Mouse (Mus musculus): ENCODE results near the gene Slc25a3. TPM values are rescaled to one million over a fixed set of nuclear protein-coding genes. Genes with fewer than 3 reads are reported as not detected.

Gene Slc25a3
- polyA plus RNA-seq, 1 experiment from 2014 or later: 1,178 TPM

DNA sequence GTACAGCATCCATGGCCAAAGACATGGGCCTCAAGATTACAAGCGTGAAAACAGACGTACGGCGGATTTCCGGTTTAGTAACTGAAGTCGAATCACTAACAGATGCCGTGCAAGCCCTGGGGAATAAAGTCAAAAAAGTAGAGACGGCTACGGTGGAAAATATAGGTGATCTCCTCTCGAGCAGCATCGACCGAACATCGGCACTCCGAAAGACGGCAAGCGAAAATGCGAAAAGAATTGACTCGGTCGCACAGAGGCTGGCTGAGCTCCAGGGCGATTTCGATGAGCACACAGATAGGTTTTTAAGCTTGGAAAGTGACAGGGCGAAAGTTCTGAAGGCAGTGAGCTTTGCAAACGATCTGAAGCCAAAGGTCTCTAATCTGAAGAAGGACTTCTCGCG lies 21.9 kb downstream of the Slc25a3 start:
- H3K4me2 ChIP-seq (replicated peaks; ENCODE audit: low read depth): no peak overlapping the region
- no peak for ATAC-seq
- H3K27me3 ChIP-seq (replicated peaks; ENCODE audit: control insufficient read depth, insufficient read depth, low read length): no peaks in the 10 kb centered on the region
- TF ChIP-seq CTCF (IDR thresholded peaks at IDR 0.05; ENCODE audit: low read depth): no peak
- no peaks in the 10 kb centered on the region for H3K4me1 ChIP-seq (replicated peaks; ENCODE audit: control insufficient read depth, insufficient read depth, low read length)
- WGBS: 95% methylated on average over 25 of the region's 25 CpGs
- no peak overlapping the region for H3K9ac ChIP-seq (ENCODE audit: low read depth, low read length)
- no peak overlapping the region for H3K27ac ChIP-seq (ENCODE audit: low read depth, low read length)
- peaks cover 6% of the 10 kb centered on the region; the same call in 1 of the 2 replicates for H3K36me3 ChIP-seq (ENCODE audit: control insufficient read depth, insufficient read depth)
- no peaks in the 10 kb centered on the region for H3K9me3 ChIP-seq (ENCODE audit: control insufficient read depth)
- H3K4me3 ChIP-seq (ENCODE audit: low read depth, low read length): no peak overlapping the region

DNA sequence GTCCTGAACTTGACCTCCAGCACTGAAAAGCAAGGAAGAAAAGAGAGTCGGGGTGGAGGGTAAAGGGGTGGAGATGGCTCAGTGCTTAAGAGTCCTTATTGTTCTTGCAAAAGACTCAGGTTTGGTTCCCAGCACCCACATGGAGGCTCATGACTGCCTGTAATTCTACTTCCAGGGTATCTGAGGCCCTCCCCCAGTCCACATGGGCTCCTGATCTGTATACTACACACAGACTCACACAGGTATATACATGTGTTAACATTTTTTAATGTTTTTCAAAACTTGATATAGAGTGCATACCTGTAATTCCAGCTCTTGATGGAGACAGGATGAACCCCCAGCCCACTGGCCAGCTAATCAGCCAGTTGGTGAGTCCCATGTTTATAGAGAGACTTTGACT lies 23.8 kb downstream of the Slc25a3 start:
- Histone ChIP-seq H3K4me3 (ENCODE audit: low read depth, low read length) (no peak overlapping the region), H3K27ac (ENCODE audit: low read depth, low read length) (no peak overlapping the region), H3K9ac (ENCODE audit: low read depth, low read length) (no peak overlapping the region), H3K27me3 (replicated peaks; ENCODE audit: control insufficient read depth, insufficient read depth, low read length) (no peaks in the 10 kb centered on the region), H3K4me1 (replicated peaks; ENCODE audit: control insufficient read depth, insufficient read depth, low read length) (no peaks in the 10 kb centered on the region), H3K9me3 (ENCODE audit: control insufficient read depth) (no peaks in the 10 kb centered on the region), H3K36me3 (ENCODE audit: control insufficient read depth, insufficient read depth) (peaks cover 12% of the 10 kb centered on the region; the same call in 1 of the 2 replicates), H3K4me2 (replicated peaks; ENCODE audit: low read depth) (no peak overlapping the region)
- no peak for TF ChIP-seq CTCF (IDR thresholded peaks at IDR 0.05; ENCODE audit: low read depth)
- WGBS: 88% methylated on average over 1 of the region's 1 CpGs
- no peak for ATAC-seq

DNA sequence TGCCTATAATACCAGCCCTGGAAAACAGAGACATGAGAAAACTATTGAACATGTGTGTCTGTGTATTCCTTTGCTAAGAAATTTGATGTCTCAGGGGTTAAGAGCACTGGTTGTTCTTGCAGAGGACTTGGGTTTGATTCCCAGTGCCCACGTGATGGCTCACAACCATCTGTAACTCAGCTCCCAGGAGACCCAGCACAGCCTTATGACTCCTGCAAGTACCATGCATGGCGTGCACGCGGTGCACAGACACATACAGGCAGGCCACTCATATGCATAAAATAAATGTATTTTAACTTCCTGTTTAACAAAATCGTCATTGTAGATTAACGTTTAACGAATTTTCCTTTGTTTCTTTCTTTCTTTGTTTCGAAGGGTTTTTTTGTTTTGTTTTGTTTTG lies 25.8 kb downstream of the Slc25a3 start:
- no peak overlapping the region for H3K4me3 ChIP-seq (ENCODE audit: low read depth, low read length)
- peaks cover 12% of the 10 kb centered on the region; the same call in 1 of the 2 replicates for H3K36me3 ChIP-seq (ENCODE audit: control insufficient read depth, insufficient read depth)
- no peaks in the 10 kb centered on the region for H3K9me3 ChIP-seq (ENCODE audit: control insufficient read depth)
- no peak overlapping the region for H3K27ac ChIP-seq (ENCODE audit: low read depth, low read length)
- no peak overlapping the region for H3K4me2 ChIP-seq (replicated peaks; ENCODE audit: low read depth)
- TF ChIP-seq CTCF (IDR thresholded peaks at IDR 0.05; ENCODE audit: low read depth): no peak
- H3K9ac ChIP-seq (ENCODE audit: low read depth, low read length): no peak overlapping the region
- WGBS: 92% methylated on average over 8 of the region's 8 CpGs
- no peaks in the 10 kb centered on the region for H3K4me1 ChIP-seq (replicated peaks; ENCODE audit: control insufficient read depth, insufficient read depth, low read length)
- ATAC-seq: no peak
- no peaks in the 10 kb centered on the region for H3K27me3 ChIP-seq (replicated peaks; ENCODE audit: control insufficient read depth, insufficient read depth, low read length)

DNA sequence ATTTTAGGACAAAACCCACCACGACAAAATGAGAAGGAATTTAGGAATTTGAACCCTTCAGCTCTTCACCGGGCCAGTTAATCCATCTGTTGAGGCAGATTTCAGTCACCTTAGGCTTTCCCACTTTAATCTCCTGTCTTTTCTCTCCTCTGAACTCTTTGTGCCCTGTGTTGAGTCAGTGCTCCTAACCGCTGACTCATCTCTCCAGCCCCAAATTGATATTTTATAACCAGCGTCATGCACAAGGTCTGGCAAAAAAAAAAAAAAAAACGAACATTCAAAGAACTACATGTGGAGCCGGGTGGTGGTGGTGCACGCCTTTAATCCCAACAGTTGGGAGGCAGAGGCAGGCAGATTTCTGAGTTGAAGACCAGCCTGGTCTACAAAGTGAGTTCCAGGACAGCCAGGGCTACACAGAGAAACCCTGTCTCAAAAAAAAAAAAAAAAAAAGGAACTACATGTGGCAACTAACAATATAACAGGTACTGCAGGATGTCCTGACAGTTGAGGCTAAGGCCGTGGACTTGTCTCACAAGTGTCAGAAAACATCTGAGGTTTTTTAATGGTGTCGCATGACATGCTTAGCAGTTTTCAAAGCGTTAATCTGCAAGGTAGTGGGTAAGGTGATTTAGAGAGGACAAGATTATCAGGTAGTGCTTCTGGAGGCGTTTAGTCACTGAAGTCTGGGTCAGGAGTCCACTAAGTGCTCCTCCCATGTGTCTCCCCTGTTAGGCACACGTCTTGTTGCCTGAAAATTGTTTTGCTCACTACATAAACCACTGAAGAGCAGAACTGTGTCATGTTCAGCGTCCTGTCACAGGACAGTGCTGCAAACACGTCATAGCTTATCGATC lies 29.4 kb downstream of the Slc25a3 start:
- ATAC-seq: peak; percentile 47; the same call in 1 of the 2 replicates
- no peaks in the 10 kb centered on the region for H3K27me3 ChIP-seq (replicated peaks; ENCODE audit: control insufficient read depth, insufficient read depth, low read length)
- H3K4me3 ChIP-seq (ENCODE audit: low read depth, low read length): no peak overlapping the region
- no peak for TF ChIP-seq CTCF (IDR thresholded peaks at IDR 0.05; ENCODE audit: low read depth)
- no peak overlapping the region for H3K4me2 ChIP-seq (replicated peaks; ENCODE audit: low read depth)
- peaks cover 7% of the 10 kb centered on the region; the same call in 1 of the 2 replicates for H3K36me3 ChIP-seq (ENCODE audit: control insufficient read depth, insufficient read depth)
- no peaks in the 10 kb centered on the region for H3K9me3 ChIP-seq (ENCODE audit: control insufficient read depth)
- no peaks in the 10 kb centered on the region for H3K4me1 ChIP-seq (replicated peaks; ENCODE audit: control insufficient read depth, insufficient read depth, low read length)
- WGBS: 70% methylated on average over 15 of the region's 15 CpGs
- H3K9ac ChIP-seq (ENCODE audit: low read depth, low read length): no peak overlapping the region
- no peak overlapping the region for H3K27ac ChIP-seq (ENCODE audit: low read depth, low read length)

DNA sequence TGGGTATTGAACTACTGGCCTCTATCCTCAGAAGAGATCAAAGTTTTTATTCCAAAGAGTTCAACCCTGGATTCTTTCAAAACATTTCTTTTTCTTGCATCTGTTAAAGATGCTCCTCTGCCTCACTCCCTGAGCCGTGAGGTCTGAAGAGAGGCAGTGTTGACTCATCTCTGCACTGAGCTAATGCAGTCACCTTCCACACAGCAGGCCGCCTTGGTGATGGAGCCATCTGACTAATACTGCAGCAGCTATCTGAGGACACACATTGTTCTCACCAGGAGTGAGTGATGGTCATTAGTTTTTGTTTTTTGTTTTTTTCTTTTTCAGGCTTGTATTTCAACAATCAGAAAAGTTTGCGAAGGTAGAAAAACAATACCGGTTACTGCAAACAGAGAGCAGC lies 31.0 kb downstream of the Slc25a3 start:
- no peak for ATAC-seq

DNA sequence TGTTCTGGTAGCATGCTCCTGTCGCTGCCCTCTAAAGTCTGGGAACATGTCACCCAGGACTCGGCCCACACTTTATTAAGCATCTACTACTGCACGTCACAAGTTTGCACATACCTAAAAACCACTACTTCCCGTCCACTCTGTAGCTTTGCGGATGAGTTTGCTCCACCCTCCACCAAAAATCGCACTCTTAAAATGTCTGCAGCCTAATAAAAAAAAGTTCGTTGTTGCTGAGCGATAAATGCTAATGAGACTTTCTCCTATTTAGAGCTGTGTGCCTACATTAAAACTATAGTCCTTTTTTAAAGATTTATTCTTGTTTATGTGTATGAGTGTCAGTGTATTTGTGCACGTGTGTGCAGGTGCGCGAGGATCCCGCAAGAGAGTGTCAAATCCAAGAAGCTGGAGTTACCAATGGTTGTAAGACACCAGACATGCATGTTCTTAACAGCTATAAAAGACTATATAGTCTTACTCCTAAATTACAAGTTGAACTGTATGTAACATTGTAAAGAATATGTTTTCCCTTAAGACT lies 40.4 kb downstream of the Slc25a3 start:
- ATAC-seq: no peak
- H3K4me1 ChIP-seq (replicated peaks; ENCODE audit: control insufficient read depth, insufficient read depth, low read length): no peaks in the 10 kb centered on the region; the same call in 1 of the 2 replicates
- TF ChIP-seq CTCF (IDR thresholded peaks at IDR 0.05; ENCODE audit: low read depth): no peak
- 37% methylated on average over 12 of the region's 12 CpGs for WGBS
- H3K9ac ChIP-seq (ENCODE audit: low read depth, low read length): peak overlapping the region; percentile 89
- peak overlapping the region; percentile 87 for H3K4me2 ChIP-seq (replicated peaks; ENCODE audit: low read depth)
- peak overlapping the region; percentile 97 for H3K4me3 ChIP-seq (ENCODE audit: low read depth, low read length)
- peaks cover 6% of the 10 kb centered on the region; the same call in 1 of the 2 replicates for H3K36me3 ChIP-seq (ENCODE audit: control insufficient read depth, insufficient read depth)
- H3K27ac ChIP-seq (ENCODE audit: low read depth, low read length): peak overlapping the region; percentile 58; the same call in 1 of the 2 replicates
- H3K9me3 ChIP-seq (ENCODE audit: control insufficient read depth): no peaks in the 10 kb centered on the region
- H3K27me3 ChIP-seq (replicated peaks; ENCODE audit: control insufficient read depth, insufficient read depth, low read length): no peaks in the 10 kb centered on the region

More for the DNA sequence above, 31.0 kb downstream of the Slc25a3 start:
- Histone ChIP-seq H3K4me1 (replicated peaks; ENCODE audit: control insufficient read depth, insufficient read depth, low read length) (no peaks in the 10 kb centered on the region), H3K4me3 (ENCODE audit: low read depth, low read length) (no peak overlapping the region), H3K9me3 (ENCODE audit: control insufficient read depth) (no peaks in the 10 kb centered on the region), H3K27me3 (replicated peaks; ENCODE audit: control insufficient read depth, insufficient read depth, low read length) (no peaks in the 10 kb centered on the region), H3K27ac (ENCODE audit: low read depth, low read length) (no peak overlapping the region), H3K36me3 (ENCODE audit: control insufficient read depth, insufficient read depth) (peaks cover 7% of the 10 kb centered on the region; the same call in 1 of the 2 replicates), H3K4me2 (replicated peaks; ENCODE audit: low read depth) (no peak overlapping the region), H3K9ac (ENCODE audit: low read depth, low read length) (no peak overlapping the region)
- 93% methylated on average over 4 of the region's 4 CpGs for WGBS
- TF ChIP-seq CTCF (IDR thresholded peaks at IDR 0.05; ENCODE audit: low read depth): no peak

Measured in intestine, postnatal 0 days (tissue).